Mouse (Mus musculus) ovary, postnatal 14 days (tissue): ENCODE measurements at regions not wholly inside any gene's neighbourhood (a gene's known extent, or its start where the extent isn't known, plus 50 kb on each side); places are given as distances from the start of the nearest gene placed in this dataset.
A peak's percentile ranks its signal among the peaks of the same experiment; 100 is the strongest.

Experiments used
- DNase-seq: peaks from one replicate; pipeline ENCODE4 v3.0.0; 2022; ENCODE audit warnings: low spot score

- no peak for DNase-seq
Observed at GRCm38 (mm10) chr10:24519795-24520512, 75.3 kb upstream of the Ccn2 start.

- DNase-seq: no peak
Observed at GRCm38 (mm10) chr10:24520515-24520914, 74.7 kb upstream of the Ccn2 start.

GRCm38 (mm10) chr10:24532776-24533175, 62.5 kb upstream of the Ccn2 start:
- peak; percentile 4 for DNase-seq

GRCm38 (mm10) chr10:24534901-24535300, 60.3 kb upstream of the Ccn2 start:
- no peak for DNase-seq

DNA sequence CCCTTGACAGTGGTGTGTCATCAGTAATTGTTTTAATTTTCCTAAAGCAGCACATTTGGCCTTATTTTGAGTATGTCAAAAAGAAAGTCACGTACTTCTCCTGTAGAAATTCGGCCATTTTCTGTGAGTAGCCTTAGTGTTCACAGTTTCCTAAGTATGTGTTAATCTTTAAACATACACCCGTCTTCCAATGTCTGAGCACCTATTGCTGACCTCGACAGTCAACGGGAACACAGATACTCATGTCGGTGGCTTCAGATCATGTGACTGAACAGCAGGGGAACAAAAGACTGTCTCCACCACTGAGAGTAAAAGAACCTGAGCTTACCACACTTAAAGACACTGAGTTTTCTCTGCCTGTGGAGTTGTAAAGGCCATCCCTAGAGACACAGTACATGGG, 59.8 kb upstream of the Ccn2 start:
- DNase-seq: no peak

DNA sequence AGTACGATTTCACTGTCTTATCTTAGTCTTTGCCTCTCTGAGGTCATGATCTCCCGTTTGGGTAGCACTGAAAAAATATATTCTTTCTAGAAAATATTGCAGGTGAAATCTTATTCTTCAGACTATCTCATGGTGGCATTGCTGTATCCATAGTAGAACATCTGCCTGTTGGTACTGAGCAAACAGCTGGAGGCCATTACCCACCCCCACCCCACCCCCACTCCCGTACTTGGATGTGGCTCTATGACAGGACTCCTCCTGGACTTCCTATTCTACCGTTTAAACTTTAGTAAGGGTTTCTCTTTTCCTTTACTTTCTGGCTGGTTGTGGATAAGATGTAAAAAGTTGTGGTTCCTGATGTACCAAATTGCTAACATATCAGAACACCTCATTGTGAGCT, 53.3 kb upstream of the Ccn2 start:
- no peak for DNase-seq
